Mouse (Mus musculus) heart, embryonic 15.5 days (tissue): Measurements from ENCODE around the gene Spp2. TPM values are rescaled to one million over a fixed set of nuclear protein-coding genes. Genes with fewer than 3 reads are reported as not detected.
A peak's percentile ranks its signal among the peaks of the same experiment; 100 is the strongest.

Experiments used
- ATAC-seq: fragments of 200-750 bp; cut with Nextera tagmentation; replicated peaks from 2 replicates; pipeline ENCODE4 v1.8.0; 2017; ENCODE audit warnings: low read depth, moderate TSS enrichment; ENCODE audit not compliant: insufficient number of reproducible peaks, insufficient read depth, low FRiP score
- H3K27ac ChIP-seq: fragments of 300-500 bp; sonication (generic); 2 replicates; pipeline ENCODE4 v1.5.1; 2015; ENCODE audit warnings: mild to moderate bottlenecking, inconsistent platforms
- H3K27me3 ChIP-seq: fragments of 300-500 bp; sonication (generic); 2 replicates; pipeline ENCODE4 v1.6.1; 2015; ENCODE audit warnings: inconsistent platforms
- H3K36me3 ChIP-seq: fragments of 300-500 bp; sonication (generic); 2 replicates; pipeline ENCODE4 v1.6.1; 2015; ENCODE audit warnings: mild to moderate bottlenecking, inconsistent platforms
- H3K4me1 ChIP-seq: fragments of 300-500 bp; sonication (generic); replicated peaks from 2 replicates; pipeline ENCODE4 v1.6.1; 2015; ENCODE audit warnings: inconsistent platforms
- H3K4me2 ChIP-seq: fragments of 300-500 bp; sonication (generic); 2 replicates; pipeline ENCODE4 v1.6.1; 2015; ENCODE audit warnings: inconsistent platforms, mild to moderate bottlenecking, moderate library complexity
- H3K4me3 ChIP-seq: fragments of 300-500 bp; sonication (generic); 2 replicates; pipeline ENCODE4 v1.5.1; 2015; ENCODE audit warnings: mild to moderate bottlenecking, inconsistent platforms
- H3K9ac ChIP-seq: fragments of 300-500 bp; sonication (generic); 2 replicates; pipeline ENCODE4 v1.6.1; 2015; ENCODE audit warnings: mild to moderate bottlenecking, inconsistent platforms
- H3K9me3 ChIP-seq: fragments of 300-500 bp; sonication (generic); replicated peaks from 2 replicates; pipeline ENCODE4 v1.6.1; 2016; ENCODE audit warnings: inconsistent platforms
- WGBS: fragments of 180-500 bp; shearing (Covaris S2); methylation state at CpG from one replicate; pipeline ENCODE4 v1.1.7; 2015; ENCODE audit warnings: mixed read lengths; 5-methylcytosine and 5-hydroxymethylcytosine counted together
- polyA plus RNA-seq: library from polyadenylated mRNA; unstranded; fragments of >200 nt; fragmentation: Nextera tagmentation; extraction: Ambion mirVana; gene quantifications from 2 replicates; pipeline ENCODE4 v1.2.1, GENCODE M21; 2015

The Spp2 gene
- polyA plus RNA-seq, 1 experiment from 2014 or later, result 0.33 TPM

- Histone ChIP-seq H3K4me3 (no peak overlapping the region), H3K4me2 (no peak overlapping the region), H3K4me1 (peaks cover 9% of the 10 kb centered on the region; the same call in 1 of the 2 replicates), H3K9me3 (no peaks in the 10 kb centered on the region), H3K27me3 (no peaks in the 10 kb centered on the region), H3K36me3 (no peaks in the 10 kb centered on the region), H3K9ac (no peak overlapping the region), H3K27ac (no peak overlapping the region)
- ATAC-seq, result no peak
- 85% methylated on average over 4 of the region's 4 CpGs for WGBS
Measured at GRCm38 (mm10) chr1:88469746-88470145, 63.0 kb downstream of the Spp2 start.

- no peaks in the 10 kb centered on the region for H3K9me3 ChIP-seq
- no peak overlapping the region for H3K4me2 ChIP-seq
- H3K9ac ChIP-seq, result no peak overlapping the region
- no peak for ATAC-seq
- H3K27ac ChIP-seq, result no peak overlapping the region
- no peaks in the 10 kb centered on the region for H3K27me3 ChIP-seq
- H3K36me3 ChIP-seq, result no peaks in the 10 kb centered on the region
- H3K4me1 ChIP-seq, result peaks cover 12% of the 10 kb centered on the region; the same call in 1 of the 2 replicates
- H3K4me3 ChIP-seq, result no peak overlapping the region
- WGBS, result 54% methylated on average over 6 of the region's 6 CpGs
Measured at GRCm38 (mm10) chr1:88472258-88472657, 65.5 kb downstream of the Spp2 start.

- no peak overlapping the region for H3K4me3 ChIP-seq
- H3K27ac ChIP-seq, result no peak overlapping the region
- WGBS, result 73% methylated on average over 2 of the region's 2 CpGs
Measured at GRCm38 (mm10) chr1:88473899-88474298, 67.1 kb downstream of the Spp2 start.

GRCm38 (mm10) chr1:88474598-88474997 is 67.8 kb downstream of the Spp2 start:
- H3K4me3 ChIP-seq, result no peak overlapping the region
- no peaks in the 10 kb centered on the region for H3K9me3 ChIP-seq
- H3K4me2 ChIP-seq, result no peak overlapping the region
- peak; percentile 58; the same call in 1 of the 2 replicates for ATAC-seq
- H3K9ac ChIP-seq, result no peak overlapping the region
- H3K27ac ChIP-seq, result 0 out of 2 replicates have a peak overlapping the region, but pooled peaks have one; percentile 4
- peaks cover 12% of the 10 kb centered on the region; the same call in 1 of the 2 replicates for H3K4me1 ChIP-seq
- no peaks in the 10 kb centered on the region for H3K36me3 ChIP-seq
- WGBS, result 36% methylated on average over 7 of the region's 7 CpGs
- H3K27me3 ChIP-seq, result no peaks in the 10 kb centered on the region

More at GRCm38 (mm10) chr1:88473899-88474298, 67.1 kb downstream of the Spp2 start:
- Histone ChIP-seq H3K4me2 (no peak overlapping the region), H3K9ac (no peak overlapping the region), H3K36me3 (no peaks in the 10 kb centered on the region), H3K4me1 (peaks cover 12% of the 10 kb centered on the region; the same call in 1 of the 2 replicates), H3K27me3 (no peaks in the 10 kb centered on the region), H3K9me3 (no peaks in the 10 kb centered on the region)
- ATAC-seq, result no peak

GRCm38 (mm10) chr1:88475502-88475953 is 68.8 kb downstream of the Spp2 start:
- ATAC-seq, result no peak
- Histone ChIP-seq H3K9ac (no peak overlapping the region), H3K9me3 (no peaks in the 10 kb centered on the region), H3K36me3 (no peaks in the 10 kb centered on the region), H3K4me3 (no peak overlapping the region), H3K4me1 (peaks cover 12% of the 10 kb centered on the region; the same call in 1 of the 2 replicates), H3K27ac (0 out of 2 replicates have a peak overlapping the region, but pooled peaks have one; percentile 4), H3K4me2 (no peak overlapping the region), H3K27me3 (no peaks in the 10 kb centered on the region)
- 49% methylated on average over 8 of the region's 8 CpGs for WGBS

Other genes starting within 250 kb of the Spp2 start
- gene Ugt1a5, start 240.9 kb upstream of the Spp2 start, polyA plus RNA-seq, result not detected in 2 replicates
- 0.06 TPM in 1 of 2 replicates, not detected in the other for gene Ugt1a2, start 206.4 kb upstream of the Spp2 start, polyA plus RNA-seq
- gene Dnajb3, start 201.2 kb upstream of the Spp2 start, polyA plus RNA-seq, result 3.3 and 4.8 TPM in 2 replicates
- not detected in 2 replicates for gene Ugt1a1, start 195.0 kb upstream of the Spp2 start, polyA plus RNA-seq
- 0.60 and 0.87 TPM in 2 replicates for gene Mroh2a, start 180.0 kb upstream of the Spp2 start, polyA plus RNA-seq
- gene Hjurp, start 129.3 kb upstream of the Spp2 start, polyA plus RNA-seq, result 93.4 and 119 TPM in 2 replicates
- not detected in 2 replicates for gene Trpm8, start 129.3 kb upstream of the Spp2 start, polyA plus RNA-seq
- 0.21 and 0.25 TPM in 2 replicates for gene Glrp1, start 103.1 kb downstream of the Spp2 start, polyA plus RNA-seq